Mouse (Mus musculus) MEL (cell line): ENCODE measurements around the gene Zbtb37.

Experiments
- CHD2 ChIP-seq: IDR thresholded peaks from 2 replicates; pipeline ENCODE4 v1.6.1; 2011; ENCODE audit warnings: low read length, improper control_type of control experiment
- CTCF ChIP-seq, 3 experiments: IDR thresholded peaks in 2 of 3; conservative IDR thresholded peaks in 1 of 3; 2 replicates each; pipeline ENCODE4 v1.5.1; 2011 to 2012; ENCODE audit warnings: low read length in 3 of 3, low read depth in 2 of 3, mild to moderate bottlenecking in 2 of 3, improper control_type of control experiment in 1 of 3, inconsistent platforms in 1 of 3, mixed read lengths in 1 of 3, moderate library complexity in 1 of 3; ENCODE audit not compliant: control insufficient read depth in 1 of 3, insufficient read depth in 1 of 3, poor library complexity in 1 of 3, severe bottlenecking in 1 of 3
- JUND ChIP-seq: IDR thresholded peaks from 2 replicates; pipeline ENCODE4 v1.6.1; 2011; ENCODE audit warnings: low read depth, mild to moderate bottlenecking, improper control_type of control experiment, low read length
- KAT2A ChIP-seq: conservative IDR thresholded peaks from 2 replicates; pipeline ENCODE4 v1.6.1; 2012; ENCODE audit warnings: low read depth, low read length, improper control_type of control experiment, inconsistent platforms
- MAX ChIP-seq: IDR thresholded peaks from 2 replicates; pipeline ENCODE4 v1.6.1; 2011; ENCODE audit warnings: low read length, improper control_type of control experiment
- POLR2A ChIP-seq, 2 experiments: IDR thresholded peaks; 2 replicates each; pipeline ENCODE4 v1.6.1; 2011 to 2012; ENCODE audit warnings: low read length in 2 of 2, mild to moderate bottlenecking in 2 of 2, control low read depth in 1 of 2, improper control_type of control experiment in 1 of 2, low read depth in 1 of 2, moderate library complexity in 1 of 2; ENCODE audit not compliant: control insufficient read depth in 1 of 2, insufficient read depth in 1 of 2, poor library complexity in 1 of 2
- RCOR1 ChIP-seq: IDR thresholded peaks from 2 replicates; pipeline ENCODE4 v1.6.1; 2012; ENCODE audit warnings: low read depth, mild to moderate bottlenecking, inconsistent platforms, low read length, improper control_type of control experiment
- UBTF ChIP-seq: IDR thresholded peaks from 2 replicates; pipeline ENCODE4 v1.6.1; 2012; ENCODE audit warnings: low read depth, mild to moderate bottlenecking, inconsistent platforms, low read length, improper control_type of control experiment, moderate library complexity, borderline replicate concordance; ENCODE audit not compliant: insufficient read depth
- USF2 ChIP-seq, 2 experiments: IDR thresholded peaks; 2 replicates each; pipeline ENCODE4 v1.6.1; 2011 to 2012; ENCODE audit warnings: improper control_type of control experiment in 2 of 2, low read length in 2 of 2, borderline replicate concordance in 1 of 2, inconsistent platforms in 1 of 2, low read depth in 1 of 2, mild to moderate bottlenecking in 1 of 2; ENCODE audit not compliant: insufficient read depth in 1 of 2

DNA sequence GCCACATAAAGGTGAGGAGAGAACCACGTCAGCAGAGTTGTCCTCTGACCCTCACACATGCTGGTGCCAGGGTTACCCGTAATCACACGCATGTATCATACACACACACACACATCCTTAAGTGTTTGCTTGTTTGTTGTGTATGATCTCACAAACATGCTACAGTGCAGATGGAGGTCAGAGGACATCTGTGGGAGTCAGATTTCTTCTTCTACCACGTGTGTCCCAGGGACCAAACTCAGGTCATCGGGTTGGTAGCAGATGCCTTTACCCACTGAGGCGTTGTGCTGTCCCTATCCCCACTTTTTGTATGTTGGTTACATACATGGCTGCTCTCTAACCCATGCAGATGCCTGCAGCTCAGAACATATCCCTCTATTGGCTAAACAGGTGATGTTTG, 49.2 kb downstream of the Zbtb37 start:
- no peak for TF ChIP-seq MAX
- TF ChIP-seq CHD2, result no peak
- no peak for TF ChIP-seq RCOR1
- no peak for TF ChIP-seq CTCF (IDR thresholded peaks at IDR 0.05 in 2 of 3, conservative IDR thresholded peaks at IDR 0.05 in 1 of 3; ENCODE audit: control insufficient read depth in 1 of 3, insufficient read depth in 1 of 3, low read depth in 2 of 3, low read length in 3 of 3, poor library complexity in 1 of 3, severe bottlenecking in 1 of 3)
- TF ChIP-seq UBTF, result no peak
- no peak for TF ChIP-seq POLR2A (IDR thresholded peaks at IDR 0.05; ENCODE audit: control insufficient read depth in 1 of 2, insufficient read depth in 1 of 2, low read depth in 1 of 2, low read length in 2 of 2, poor library complexity in 1 of 2)
- TF ChIP-seq JUND, result no peak
- no peak for TF ChIP-seq KAT2A
- no peak for TF ChIP-seq USF2 (IDR thresholded peaks at IDR 0.05; ENCODE audit: borderline replicate concordance in 1 of 2, insufficient read depth in 1 of 2, low read depth in 1 of 2, low read length in 2 of 2)
